Mouse (Mus musculus) cortical plate, adult 2 months (tissue): ENCODE measurements around the gene Tnfsf9.

Experiments used
- CTCF ChIP-seq: fragments of 200-500 bp; IDR thresholded peaks from 2 replicates; pipeline ENCODE4 v1.5.1; 2011; ENCODE audit warnings: mild to moderate bottlenecking, control low read depth, low read length; ENCODE audit not compliant: insufficient read depth; ENCODE audit errors: extremely low read depth
- POLR2A ChIP-seq: fragments of 200-500 bp; IDR thresholded peaks from 2 replicates; pipeline ENCODE4 v1.6.1; 2011; ENCODE audit warnings: mild to moderate bottlenecking, low read length, control low read depth; ENCODE audit not compliant: insufficient read depth; ENCODE audit errors: extremely low read depth

- TF ChIP-seq POLR2A: no peak
- no peak for TF ChIP-seq CTCF
Measured at GRCm38 (mm10) chr17:57062548-57062947, 42.6 kb upstream of the Tnfsf9 start.
